Mouse (Mus musculus): ENCODE measurements around the gene Anp32e.

DNA sequence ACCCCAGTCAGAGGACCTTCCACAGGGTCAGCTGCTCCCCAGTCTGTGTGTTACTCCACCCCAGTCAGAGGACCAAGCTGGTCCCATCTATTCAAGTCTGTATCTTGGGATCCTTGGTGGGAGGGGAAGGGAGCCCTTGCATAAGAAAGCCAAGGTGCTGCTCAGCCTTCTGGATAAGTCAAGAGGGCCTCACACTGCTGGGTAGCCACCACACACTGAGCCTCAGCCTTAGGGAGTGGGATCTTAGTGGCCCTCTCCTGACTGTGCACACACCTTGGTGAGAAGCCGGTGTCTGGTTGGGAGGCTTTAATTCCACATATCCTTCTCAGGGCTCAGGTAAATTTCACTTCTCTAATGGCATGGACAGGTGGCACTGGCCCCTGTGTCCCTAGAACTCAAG lies 59.1 kb downstream of the Anp32e start:
- TF ChIP-seq CTCF (IDR thresholded peaks at IDR 0.05; ENCODE audit: low read depth) = no peak
- no peak for TF ChIP-seq EP300 (optimal IDR thresholded peaks at IDR 0.05)

Data from stomach, postnatal 0 days (tissue).